Mouse (Mus musculus) adrenal gland (tissue): ENCODE results near the gene Minpp1.

ENCODE experiments used
- intact Hi-C: fragments of 180-260 bp; cut with DNase I; formaldehyde crosslinking; loops from one replicate; pipeline ENCODE4 v1.15.1; 2025

Gene Minpp1

DNA sequence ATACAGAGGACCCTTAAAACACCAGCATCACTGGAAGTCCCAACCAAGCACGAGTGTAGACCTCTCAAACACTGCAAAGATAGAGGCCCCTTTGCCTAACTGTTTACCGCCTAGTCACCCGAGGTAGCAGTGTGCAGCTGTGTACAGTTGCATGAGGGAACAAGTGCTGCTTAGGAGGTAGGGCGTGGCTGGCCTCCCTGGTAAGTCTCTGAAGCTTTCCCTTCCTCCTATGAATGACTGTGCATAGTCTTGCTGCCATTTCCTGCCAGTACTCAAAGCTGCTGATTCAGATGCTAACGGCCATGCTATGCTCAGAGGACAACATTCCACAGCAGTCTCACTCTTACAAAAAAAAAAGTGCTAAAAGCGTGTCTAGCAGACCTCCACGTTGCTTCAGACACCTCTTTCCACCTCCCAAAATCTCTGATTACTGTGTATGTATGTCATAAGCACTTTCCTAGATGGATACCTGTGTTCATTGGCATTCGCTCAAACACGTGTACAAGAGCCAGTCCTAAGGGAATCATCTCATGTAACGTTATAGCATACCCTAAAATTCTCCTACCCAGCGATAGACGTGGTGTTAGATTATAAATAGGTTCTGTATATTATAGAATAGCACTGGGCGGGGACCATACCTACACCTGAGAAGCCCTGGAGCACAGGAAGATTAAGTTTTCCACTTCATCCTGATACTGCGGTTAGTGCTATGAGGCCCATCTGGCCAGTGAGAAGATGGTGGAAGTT lies 38.4 kb downstream of the Minpp1 start:
- intact Hi-C loops = no loop called here

DNA sequence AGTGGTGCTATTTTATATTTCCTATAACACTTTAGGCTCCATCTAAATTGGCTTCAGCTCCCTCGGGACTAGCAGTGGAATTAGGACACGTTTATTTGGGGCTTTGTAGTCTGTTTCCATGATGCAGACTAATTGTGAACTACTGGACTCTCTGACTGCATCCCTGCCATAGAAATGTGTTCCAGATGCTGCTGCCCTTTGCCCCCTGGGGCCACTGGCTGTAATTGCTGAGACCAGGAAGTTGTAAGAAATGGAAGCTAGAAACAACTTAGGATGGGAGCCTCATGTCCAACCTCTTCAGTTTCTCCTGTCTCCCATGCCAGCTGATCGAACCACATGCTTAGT lies 38.9 kb downstream of the Minpp1 start:
- intact Hi-C loops = no loop called here

DNA sequence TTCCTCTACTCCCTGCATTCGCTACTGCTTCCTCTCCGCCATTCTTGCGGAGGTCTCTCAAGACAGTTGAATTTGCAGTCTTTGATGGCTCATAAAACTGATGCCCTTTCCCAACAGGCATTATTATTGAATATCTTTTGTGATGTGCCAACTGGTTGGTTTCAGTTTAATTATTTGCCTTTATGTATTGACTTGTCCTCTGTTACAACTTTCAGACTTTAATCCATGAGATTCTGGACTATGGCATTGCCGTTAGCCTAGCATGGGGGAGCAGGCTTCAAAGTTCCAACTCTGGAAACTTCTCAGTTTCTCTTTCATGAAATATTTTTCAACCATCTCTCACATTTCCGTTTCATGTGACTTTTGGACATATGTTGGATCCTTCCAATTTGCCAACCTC lies 41.6 kb downstream of the Minpp1 start:
- intact Hi-C loops = no loop called here

DNA sequence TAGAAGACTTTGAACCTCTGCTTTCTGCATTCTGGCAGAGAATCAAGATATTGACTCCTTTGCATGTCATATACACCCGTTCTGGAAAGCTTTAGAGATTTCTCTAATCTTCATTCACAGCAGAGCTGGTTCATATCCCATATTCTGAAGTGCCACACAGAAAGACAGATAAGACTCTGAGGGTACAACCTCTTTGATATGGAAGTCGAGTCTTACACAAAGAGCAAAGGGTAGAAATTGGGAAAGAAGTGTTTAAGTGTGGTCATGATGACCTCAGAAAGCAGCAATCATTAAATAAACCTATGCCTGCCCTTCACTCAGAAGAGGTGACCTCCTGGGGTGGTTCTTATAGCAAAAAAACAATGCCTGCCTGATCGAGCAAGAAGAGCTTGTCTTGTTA lies 43.2 kb downstream of the Minpp1 start:
- intact Hi-C loops = no loop called here

DNA sequence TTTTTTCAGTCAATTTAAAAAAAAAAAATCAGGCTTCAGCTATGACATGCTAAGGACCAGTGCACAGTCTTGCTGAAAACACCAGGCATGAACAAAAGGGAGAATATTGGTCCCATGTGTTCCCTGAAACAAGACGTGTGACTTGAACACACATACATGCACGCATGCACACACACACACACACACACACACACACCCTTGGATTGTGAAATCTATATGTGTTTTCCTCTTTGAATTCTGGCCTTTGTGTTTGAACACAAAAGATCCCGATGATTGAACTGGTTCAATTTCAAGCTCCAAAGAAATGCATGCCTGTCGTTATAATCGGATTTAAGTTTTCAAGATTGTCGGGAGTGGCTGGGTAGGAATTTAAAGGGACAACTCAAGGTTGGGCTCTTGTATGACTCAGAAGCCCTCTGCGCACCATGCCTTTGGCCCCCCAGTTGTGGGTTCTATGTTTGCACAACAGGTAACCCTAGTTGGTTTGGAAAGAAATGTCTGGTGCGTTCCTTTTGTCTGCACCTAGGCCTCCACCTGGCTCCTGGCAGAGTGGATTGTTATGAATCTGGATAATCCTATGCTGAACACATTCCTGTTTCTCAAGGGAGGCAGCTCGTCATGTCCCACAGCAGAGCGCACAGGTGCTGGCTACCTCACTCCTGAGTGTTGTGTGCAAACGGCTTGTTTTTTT lies 43.8 kb downstream of the Minpp1 start:
- intact Hi-C loops = no loop called here

DNA sequence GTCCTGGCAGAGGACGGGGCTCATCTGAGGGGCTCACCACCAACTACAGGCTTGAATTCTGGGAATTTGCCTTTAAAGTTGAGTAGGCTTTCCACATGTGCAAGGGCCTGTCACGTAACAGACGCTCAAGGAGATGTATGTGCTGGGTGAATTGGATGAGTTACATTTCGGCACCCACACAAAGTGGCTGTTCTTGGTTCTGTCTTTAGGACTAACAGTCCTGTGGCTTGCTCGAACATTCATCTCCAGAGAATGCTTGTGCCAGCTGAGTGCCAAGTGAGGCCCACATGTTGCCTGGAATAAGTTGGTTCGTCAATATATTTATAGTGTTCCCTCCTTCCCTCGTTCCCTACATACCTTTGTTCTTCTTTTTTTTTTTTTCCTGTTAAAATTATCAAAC lies 44.7 kb downstream of the Minpp1 start:
- intact Hi-C loops = no loop called here

DNA sequence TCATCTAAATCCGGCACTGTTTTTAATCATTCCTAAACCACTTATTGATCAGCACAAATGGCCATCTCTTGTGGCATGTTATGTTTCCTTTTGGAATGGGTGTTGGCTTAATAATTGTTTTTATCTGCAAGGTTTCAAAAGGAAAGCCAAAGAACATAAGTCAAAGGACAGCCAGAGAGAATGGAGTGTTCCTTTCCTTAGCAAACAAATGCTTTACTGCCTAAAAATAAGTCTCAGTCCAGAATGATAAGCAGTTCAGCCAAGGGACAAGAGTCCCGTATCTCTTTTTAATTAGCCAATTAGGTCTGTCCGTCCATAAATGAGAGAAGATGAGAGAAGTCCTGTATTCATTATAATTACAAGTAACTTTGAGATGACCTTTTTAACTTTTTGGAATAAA lies 46.8 kb downstream of the Minpp1 start:
- intact Hi-C loops = no loop called here

DNA sequence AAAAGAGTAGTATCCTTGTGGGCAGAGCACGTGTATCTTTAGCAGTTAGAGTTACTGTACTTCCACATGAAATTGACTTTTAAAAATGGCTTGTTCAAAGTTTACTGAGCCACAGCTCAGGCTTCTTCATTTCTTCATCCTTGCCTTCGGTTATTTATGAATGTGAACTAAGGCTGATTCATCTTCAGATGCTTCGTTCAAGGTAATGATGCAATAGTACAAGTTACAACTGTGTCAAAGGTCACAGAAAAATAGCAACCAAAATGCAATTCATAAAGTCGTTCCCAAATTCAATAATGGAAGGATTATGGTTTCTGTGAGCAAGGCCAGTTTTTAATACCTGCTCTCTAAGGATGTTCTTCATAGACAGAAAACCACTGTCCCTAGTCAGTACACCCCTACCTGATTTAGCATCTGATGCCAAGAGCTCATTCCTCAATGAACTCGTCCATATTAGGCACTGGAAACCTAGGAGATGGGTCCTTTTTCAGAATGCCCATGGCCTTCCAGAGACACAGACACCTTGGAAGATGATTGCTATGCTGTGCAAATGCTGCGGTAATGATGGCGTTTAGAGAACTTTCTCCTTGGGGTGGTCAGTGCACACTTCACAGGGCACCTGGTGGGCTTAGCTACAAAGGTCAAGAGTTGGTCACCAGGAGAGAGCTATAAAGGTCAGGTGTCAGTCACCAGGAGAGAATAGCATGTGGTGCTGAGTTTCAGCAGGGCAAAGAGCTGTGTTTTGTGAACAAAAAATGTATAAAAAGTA lies 47.4 kb downstream of the Minpp1 start:
- intact Hi-C loops = no loop called here

DNA sequence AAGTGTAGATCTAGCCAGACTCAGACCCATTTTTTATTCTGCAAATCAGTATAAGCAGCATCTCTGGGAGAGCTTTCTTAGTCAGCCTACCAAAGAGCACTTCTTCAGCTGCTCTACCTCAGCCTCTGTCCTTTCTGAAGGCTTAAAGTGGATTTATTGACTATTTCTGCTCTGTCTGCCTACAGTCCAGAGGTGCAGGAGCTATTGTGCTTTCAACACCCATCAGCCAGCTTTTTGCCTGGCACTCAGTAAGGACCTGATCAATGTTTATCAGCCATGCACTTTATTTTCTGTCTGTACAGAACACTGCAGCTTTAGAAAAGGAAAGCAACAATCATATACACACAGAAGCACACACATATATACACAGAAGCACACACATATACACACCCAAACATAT lies 49.3 kb downstream of the Minpp1 start:
- intact Hi-C loops = no loop called here

DNA sequence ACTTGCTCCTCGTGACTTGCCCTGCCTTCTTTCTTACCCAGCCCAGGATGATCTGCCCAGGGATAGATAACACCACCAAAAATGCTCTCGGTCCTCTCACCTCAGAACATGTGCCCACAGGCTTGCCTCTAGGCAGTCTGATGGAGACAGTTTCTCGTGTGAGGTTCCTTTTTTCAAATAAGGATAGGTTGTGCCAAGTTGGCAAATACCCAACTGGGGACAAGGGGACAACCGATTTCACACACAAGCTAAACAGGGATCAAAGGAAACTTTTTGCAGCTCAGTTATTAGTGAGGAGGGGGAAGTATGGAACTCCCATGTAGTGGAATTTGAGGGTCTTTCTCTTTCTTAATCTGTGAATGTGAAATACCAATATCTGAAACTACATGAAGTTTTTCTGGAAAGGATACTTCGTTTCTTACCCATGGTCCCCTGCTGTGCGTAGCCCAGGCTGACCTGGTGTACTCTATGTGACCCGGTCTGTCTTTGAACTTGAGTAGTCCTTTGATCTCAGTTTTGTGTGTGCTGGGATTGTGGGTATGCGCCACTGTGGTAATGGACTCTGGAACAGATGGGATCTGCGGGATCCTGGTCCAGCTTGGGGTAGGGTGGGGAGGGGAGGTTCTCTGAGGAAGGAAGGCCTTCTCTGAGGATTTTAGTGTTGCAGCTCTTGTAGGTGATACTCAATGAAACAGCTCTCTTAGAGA lies 57.4 kb downstream of the Minpp1 start:
- intact Hi-C loops = no loop called here

DNA sequence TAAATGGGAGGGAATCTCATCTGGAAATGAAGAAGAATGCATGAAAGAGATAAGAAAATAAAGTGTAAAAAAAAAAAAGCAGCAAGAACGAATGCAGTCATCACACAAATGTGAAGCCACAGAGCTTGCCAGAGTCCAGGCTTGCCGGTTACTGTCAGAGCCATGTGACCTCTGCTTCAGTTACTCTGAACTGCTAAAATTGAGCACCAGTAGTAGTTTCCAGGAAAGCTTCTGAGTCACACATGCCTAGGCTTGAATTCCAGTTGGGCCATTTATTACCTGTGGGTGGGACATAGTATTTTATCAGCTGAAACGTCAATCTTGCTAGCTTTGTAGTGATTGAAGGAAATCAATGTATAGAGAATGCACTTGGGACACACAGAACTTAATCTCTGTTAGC lies 61.8 kb downstream of the Minpp1 start:
- intact Hi-C loops = no loop called here

DNA sequence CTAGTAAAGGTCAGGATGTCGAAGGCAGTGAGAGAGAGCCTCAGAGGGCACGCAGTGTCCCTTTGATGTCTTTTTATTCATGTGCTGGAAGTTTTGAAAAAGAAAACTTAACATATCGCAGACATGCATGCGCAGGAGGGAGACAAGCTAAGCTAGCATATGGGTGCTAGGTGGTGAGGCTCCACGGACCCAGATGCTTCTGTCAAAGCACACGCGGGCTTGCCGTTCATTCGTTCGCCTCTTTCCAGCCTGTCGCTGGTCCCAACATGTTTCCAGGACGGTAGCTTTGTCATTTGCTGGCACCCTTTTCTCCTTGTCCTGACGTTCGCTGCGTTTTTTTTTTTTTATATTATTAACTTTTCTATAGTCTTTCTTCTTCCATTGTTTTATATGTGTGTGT lies 62.6 kb downstream of the Minpp1 start:
- intact Hi-C loops = no loop called here

DNA sequence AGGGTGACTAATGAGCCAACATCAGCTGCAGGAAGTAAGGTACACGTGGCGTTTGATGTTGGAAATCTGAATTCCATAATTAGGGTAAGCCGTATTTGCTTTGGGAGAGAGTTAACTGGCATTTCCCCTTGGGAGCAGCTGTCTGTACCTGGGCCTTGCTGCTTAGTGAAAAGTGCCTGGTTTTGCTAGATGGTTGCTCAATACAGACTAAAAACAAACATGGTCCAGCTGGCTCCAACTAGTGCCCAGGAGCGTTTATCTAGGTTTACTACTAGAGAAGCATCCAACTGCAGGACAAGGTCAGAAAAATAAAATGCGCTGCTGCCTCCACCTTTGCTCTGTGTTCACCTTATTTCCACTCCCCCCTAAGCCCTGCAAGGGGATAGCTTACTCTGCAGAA lies 64.9 kb downstream of the Minpp1 start:
- intact Hi-C loops = no loop called here

DNA sequence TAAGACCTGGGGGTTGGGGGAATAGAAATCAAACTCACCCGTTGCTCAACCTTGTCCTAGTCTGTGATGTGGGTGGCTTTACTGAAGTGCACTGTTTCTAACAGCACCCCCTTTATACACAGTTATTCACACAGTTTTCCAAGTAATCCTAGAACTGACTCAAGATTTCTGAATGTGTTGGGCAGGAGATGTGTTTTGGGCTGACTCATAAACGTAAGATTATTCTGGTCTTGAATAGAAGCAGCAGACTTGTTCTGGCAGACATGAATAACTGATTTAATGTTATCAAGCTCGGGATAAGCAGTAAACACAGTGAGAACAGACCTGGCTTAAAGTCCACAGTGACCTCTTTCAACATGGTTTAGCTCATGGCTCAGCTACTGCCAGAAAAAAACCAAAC lies 65.9 kb downstream of the Minpp1 start:
- intact Hi-C loops = no loop called here

DNA sequence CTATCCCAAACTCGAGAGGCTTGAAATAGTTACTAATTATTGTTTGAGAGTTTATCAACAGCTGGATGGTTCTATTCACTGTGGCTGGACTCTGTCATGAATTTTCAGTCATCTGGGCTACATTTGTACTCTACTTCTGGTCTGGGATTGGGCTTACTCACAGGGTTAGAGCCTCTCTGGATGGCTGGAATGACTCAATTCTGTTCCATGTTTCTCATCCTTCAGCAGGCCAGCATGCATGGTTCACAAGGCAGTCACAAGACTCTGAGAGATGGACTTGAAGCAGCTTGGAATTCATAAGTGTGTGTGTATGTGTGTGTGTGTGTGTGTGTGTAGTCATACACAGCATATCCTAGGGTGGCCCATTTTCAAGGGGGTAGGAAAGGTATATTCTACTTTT lies 66.5 kb downstream of the Minpp1 start:
- intact Hi-C loops = no loop called here

DNA sequence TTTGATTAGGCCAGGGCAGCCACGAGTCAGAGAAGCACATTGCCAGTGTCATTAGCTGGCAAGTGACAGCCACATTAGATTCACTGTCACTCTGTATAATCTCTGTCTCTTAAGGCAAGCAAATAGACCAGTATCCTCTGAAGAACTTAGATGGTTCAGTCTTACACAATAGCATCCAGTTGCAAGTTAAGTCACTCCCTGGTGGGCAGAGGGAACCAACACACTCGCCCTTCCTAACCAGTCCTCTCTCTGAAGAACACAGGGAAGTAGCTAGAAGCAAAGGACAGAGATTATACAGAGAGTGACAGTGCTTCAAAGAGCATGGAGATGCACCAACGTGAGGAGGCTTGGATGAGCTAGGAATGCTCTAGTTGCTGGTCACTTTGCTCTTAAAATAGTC lies 67.7 kb downstream of the Minpp1 start:
- intact Hi-C loops = no loop called here

DNA sequence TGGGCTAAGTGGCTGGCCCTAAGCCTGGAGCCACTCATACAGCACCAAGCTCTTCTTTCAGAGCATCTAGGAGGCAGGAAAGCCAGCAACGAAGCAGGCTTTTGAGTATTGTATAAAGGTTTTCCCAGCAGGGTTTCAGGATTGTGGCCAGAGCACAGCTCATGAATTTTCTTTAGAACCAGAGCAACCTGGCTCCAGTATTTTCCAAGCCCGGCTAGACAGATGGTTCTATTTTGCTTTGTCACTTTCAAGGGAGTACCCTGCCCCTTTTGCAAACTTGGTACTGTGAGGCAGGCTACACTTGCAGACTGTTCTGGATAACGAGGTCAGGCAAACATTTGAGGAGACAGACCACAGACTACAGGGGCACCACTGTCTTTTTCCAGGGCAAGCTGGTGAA lies 69.7 kb downstream of the Minpp1 start:
- intact Hi-C loops = no loop called here
